Mouse (Mus musculus) bone marrow, adult 2 months (tissue): ENCODE results near the gene Fam118a.

Experiments
- CTCF ChIP-seq: fragments of 200-500 bp; IDR thresholded peaks from 2 replicates; pipeline ENCODE4 v1.5.1; 2011; ENCODE audit warnings: low read length, control low read depth; ENCODE audit not compliant: control insufficient read depth, insufficient read depth
- POLR2A ChIP-seq: fragments of 200-500 bp; IDR thresholded peaks from 2 replicates; pipeline ENCODE4 v1.6.1; 2011; ENCODE audit warnings: low read depth, mild to moderate bottlenecking, control low read depth, low read length, borderline replicate concordance; ENCODE audit not compliant: control insufficient read depth

GRCm38 (mm10) chr15:85009666-85010065 lies 19.1 kb upstream of the Fam118a start:
- TF ChIP-seq CTCF, result no peak
- no peak for TF ChIP-seq POLR2A
